Mouse (Mus musculus) lung, postnatal 10 days (tissue): Measurements from ENCODE around the gene Ankfy1.
"Not testable (repeated sequence)": the region's sequence is repeated elsewhere in the genome, so short reads cannot be mapped to it uniquely, and the experiment has no call there.

Experiments used
- DNase-seq: peaks from one replicate; pipeline ENCODE4 v3.0.0; 2021

Ankfy1 gene

GRCm38 (mm10) chr11:72723871-72724270 lies 34.1 kb downstream of the Ankfy1 start:
- DNase-seq = peak; percentile 22

- peak; percentile 10 for DNase-seq
Measured at GRCm38 (mm10) chr11:72726023-72726422, 36.2 kb downstream of the Ankfy1 start.

- no peak for DNase-seq
Measured at GRCm38 (mm10) chr11:72733736-72734135, 43.9 kb downstream of the Ankfy1 start.

- DNase-seq = peak; percentile 14
Measured at GRCm38 (mm10) chr11:72734840-72735518, 45.2 kb downstream of the Ankfy1 start.

GRCm38 (mm10) chr11:72735519-72735860 lies 45.7 kb downstream of the Ankfy1 start:
- DNase-seq = no peak

- DNase-seq = peak; percentile 29
Measured at GRCm38 (mm10) chr11:72736320-72736719, 46.5 kb downstream of the Ankfy1 start.

- DNase-seq = not testable (repeated sequence)
Measured at GRCm38 (mm10) chr11:72737517-72737916, 47.7 kb downstream of the Ankfy1 start.

- DNase-seq = no peak
Measured at GRCm38 (mm10) chr11:72739048-72739447, 49.2 kb downstream of the Ankfy1 start.

- DNase-seq = peak; percentile 55
Measured at GRCm38 (mm10) chr11:72751956-72752355, 62.1 kb downstream of the Ankfy1 start.

GRCm38 (mm10) chr11:72758316-72758715 lies 68.5 kb downstream of the Ankfy1 start:
- DNase-seq = no peak

GRCm38 (mm10) chr11:72759581-72759980 lies 69.8 kb downstream of the Ankfy1 start:
- DNase-seq = no peak

- no peak for DNase-seq
Measured at GRCm38 (mm10) chr11:72760781-72761180, 71.0 kb downstream of the Ankfy1 start.

GRCm38 (mm10) chr11:72764270-72764669 lies 74.5 kb downstream of the Ankfy1 start:
- DNase-seq = no peak

GRCm38 (mm10) chr11:72767716-72768115 lies 77.9 kb downstream of the Ankfy1 start:
- no peak for DNase-seq

GRCm38 (mm10) chr11:72769061-72769460 lies 79.3 kb downstream of the Ankfy1 start:
- no peak for DNase-seq

GRCm38 (mm10) chr11:72770324-72770723 lies 80.5 kb downstream of the Ankfy1 start:
- DNase-seq = no peak

- DNase-seq = no peak
Measured at GRCm38 (mm10) chr11:72770816-72771215, 81.0 kb downstream of the Ankfy1 start.

- DNase-seq = peak; percentile 47
Measured at GRCm38 (mm10) chr11:72771461-72771860, 81.7 kb downstream of the Ankfy1 start.

- not testable (repeated sequence) for DNase-seq
Measured at GRCm38 (mm10) chr11:72772611-72773010, 82.8 kb downstream of the Ankfy1 start.

GRCm38 (mm10) chr11:72778957-72779356 lies 89.2 kb downstream of the Ankfy1 start:
- no peak for DNase-seq

GRCm38 (mm10) chr11:72782103-72782502 lies 92.3 kb downstream of the Ankfy1 start:
- DNase-seq = no peak

- no peak for DNase-seq
Measured at GRCm38 (mm10) chr11:72782503-72782902, 92.7 kb downstream of the Ankfy1 start.

- DNase-seq = no peak
Measured at GRCm38 (mm10) chr11:72792033-72792432, 102.2 kb downstream of the Ankfy1 start.

- no peak for DNase-seq
Measured at GRCm38 (mm10) chr11:72795149-72795454, 105.3 kb downstream of the Ankfy1 start.
